Mouse (Mus musculus): ENCODE measurements around the gene 4931414P19Rik. TPM values are rescaled to one million over a fixed set of nuclear protein-coding genes. Genes with fewer than 3 reads are reported as not detected.

Gene 4931414P19Rik
- polyA plus RNA-seq (2015; fragmentation: Illumina TruSeq; extraction: RNeasy Lipid Tissue Mini Kit (QIAGEN cat#74804); ENCODE audit: insufficient read depth, low read depth, low replicate concordance): 2.7 TPM

GRCm38 (mm10) chr14:54605752-54606321 lies at the start of gene 4931414P19Rik:
Gene 4931414P19Rik, minus strand, starts transcription at chr14:54605993.

GRCm38 (mm10) chr14:54641305-54641969 lies 35.6 kb upstream of the 4931414P19Rik start, which contains the start of gene Cdh24:
Gene Cdh24, minus strand, starts transcription at chr14:54641364.

GRCm38 (mm10) chr14:54640946-54641304 lies 35.1 kb upstream of the 4931414P19Rik start, which contains the start of gene Gm17606:
Gene Gm17606, plus strand, starts transcription at chr14:54640952.

GRCm38 (mm10) chr14:54621133-54621532 lies 15.3 kb upstream of the 4931414P19Rik start, which contains the start of gene Psmb11:
Gene Psmb11, plus strand, starts transcription at chr14:54621433.

GRCm38 (mm10) chr14:54617897-54618365 lies 12.1 kb upstream of the 4931414P19Rik start, which contains the start of gene Psmb5:
Gene Psmb5, minus strand, starts transcription at chr14:54618022.

GRCm38 (mm10) chr14:54577089-54577982 lies 28.5 kb downstream of the 4931414P19Rik start, which contains the start of gene Ajuba:
Gene Ajuba, minus strand, starts transcription at chr14:54577558.

GRCm38 (mm10) chr14:54553975-54554769 lies 51.6 kb downstream of the 4931414P19Rik start, which contains the start of gene Haus4:
Gene Haus4, minus strand, starts transcription at chr14:54554616.

Other genes starting within 250 kb of the 4931414P19Rik start
- 10.0 TPM for gene Oxa1l, start 245.2 kb downstream of the 4931414P19Rik start, polyA plus RNA-seq (2015; fragmentation: Illumina TruSeq; extraction: RNeasy Lipid Tissue Mini Kit (QIAGEN cat#74804); ENCODE audit: insufficient read depth, low read depth, low replicate concordance)
- 1.5 TPM for gene Slc7a7, start 188.2 kb downstream of the 4931414P19Rik start, polyA plus RNA-seq (2015; fragmentation: Illumina TruSeq; extraction: RNeasy Lipid Tissue Mini Kit (QIAGEN cat#74804); ENCODE audit: insufficient read depth, low read depth, low replicate concordance)
- 57.1 TPM for gene Mrpl52, start 179.1 kb downstream of the 4931414P19Rik start, polyA plus RNA-seq (2015; fragmentation: Illumina TruSeq; extraction: RNeasy Lipid Tissue Mini Kit (QIAGEN cat#74804); ENCODE audit: insufficient read depth, low read depth, low replicate concordance)
- gene Mmp14, start 174.4 kb downstream of the 4931414P19Rik start, polyA plus RNA-seq (2015; fragmentation: Illumina TruSeq; extraction: RNeasy Lipid Tissue Mini Kit (QIAGEN cat#74804); ENCODE audit: insufficient read depth, low read depth, low replicate concordance): 16.8 TPM
- gene Lrp10, start 141.9 kb downstream of the 4931414P19Rik start, polyA plus RNA-seq (2015; fragmentation: Illumina TruSeq; extraction: RNeasy Lipid Tissue Mini Kit (QIAGEN cat#74804); ENCODE audit: insufficient read depth, low read depth, low replicate concordance): 15.9 TPM
- gene Rem2, start 129.9 kb downstream of the 4931414P19Rik start, polyA plus RNA-seq (2015; fragmentation: Illumina TruSeq; extraction: RNeasy Lipid Tissue Mini Kit (QIAGEN cat#74804); ENCODE audit: insufficient read depth, low read depth, low replicate concordance): not detected
- gene Prmt5, start 88.5 kb downstream of the 4931414P19Rik start, polyA plus RNA-seq (2015; fragmentation: Illumina TruSeq; extraction: RNeasy Lipid Tissue Mini Kit (QIAGEN cat#74804); ENCODE audit: insufficient read depth, low read depth, low replicate concordance): 3.7 TPM
- gene Haus4, start 51.4 kb downstream of the 4931414P19Rik start, polyA plus RNA-seq (2015; fragmentation: Illumina TruSeq; extraction: RNeasy Lipid Tissue Mini Kit (QIAGEN cat#74804); ENCODE audit: insufficient read depth, low read depth, low replicate concordance): 3.0 TPM
- 6.6 TPM for gene Ajuba, start 28.4 kb downstream of the 4931414P19Rik start, polyA plus RNA-seq (2015; fragmentation: Illumina TruSeq; extraction: RNeasy Lipid Tissue Mini Kit (QIAGEN cat#74804); ENCODE audit: insufficient read depth, low read depth, low replicate concordance)
- 27.3 TPM for gene Psmb5, start 12.0 kb upstream of the 4931414P19Rik start, polyA plus RNA-seq (2015; fragmentation: Illumina TruSeq; extraction: RNeasy Lipid Tissue Mini Kit (QIAGEN cat#74804); ENCODE audit: insufficient read depth, low read depth, low replicate concordance)
- not detected for gene Psmb11, start 15.4 kb upstream of the 4931414P19Rik start, polyA plus RNA-seq (2015; fragmentation: Illumina TruSeq; extraction: RNeasy Lipid Tissue Mini Kit (QIAGEN cat#74804); ENCODE audit: insufficient read depth, low read depth, low replicate concordance)
- gene Gm17606, start 35.0 kb upstream of the 4931414P19Rik start, polyA plus RNA-seq (2015; fragmentation: Illumina TruSeq; extraction: RNeasy Lipid Tissue Mini Kit (QIAGEN cat#74804); ENCODE audit: insufficient read depth, low read depth, low replicate concordance): not detected
- gene Cdh24, start 35.4 kb upstream of the 4931414P19Rik start, polyA plus RNA-seq (2015; fragmentation: Illumina TruSeq; extraction: RNeasy Lipid Tissue Mini Kit (QIAGEN cat#74804); ENCODE audit: insufficient read depth, low read depth, low replicate concordance): 0.83 TPM
- gene 1700123O20Rik, start 80.2 kb upstream of the 4931414P19Rik start, polyA plus RNA-seq (2015; fragmentation: Illumina TruSeq; extraction: RNeasy Lipid Tissue Mini Kit (QIAGEN cat#74804); ENCODE audit: insufficient read depth, low read depth, low replicate concordance): 8.7 TPM
- 44.3 TPM for gene Acin1, start 80.9 kb upstream of the 4931414P19Rik start, polyA plus RNA-seq (2015; fragmentation: Illumina TruSeq; extraction: RNeasy Lipid Tissue Mini Kit (QIAGEN cat#74804); ENCODE audit: insufficient read depth, low read depth, low replicate concordance)
- gene Gm29776, start 92.8 kb upstream of the 4931414P19Rik start, polyA plus RNA-seq (2015; fragmentation: Illumina TruSeq; extraction: RNeasy Lipid Tissue Mini Kit (QIAGEN cat#74804); ENCODE audit: insufficient read depth, low read depth, low replicate concordance): not detected
- not detected for gene Cebpe, start 106.2 kb upstream of the 4931414P19Rik start, polyA plus RNA-seq (2015; fragmentation: Illumina TruSeq; extraction: RNeasy Lipid Tissue Mini Kit (QIAGEN cat#74804); ENCODE audit: insufficient read depth, low read depth, low replicate concordance)
- 30.4 TPM for gene Slc7a8, start 176.0 kb upstream of the 4931414P19Rik start, polyA plus RNA-seq (2015; fragmentation: Illumina TruSeq; extraction: RNeasy Lipid Tissue Mini Kit (QIAGEN cat#74804); ENCODE audit: insufficient read depth, low read depth, low replicate concordance)
- not detected for gene Rnf212b, start 208.1 kb upstream of the 4931414P19Rik start, polyA plus RNA-seq (2015; fragmentation: Illumina TruSeq; extraction: RNeasy Lipid Tissue Mini Kit (QIAGEN cat#74804); ENCODE audit: insufficient read depth, low read depth, low replicate concordance)